Mouse (Mus musculus) heart, embryonic 16.5 days (tissue): Measurements from ENCODE around the gene Ccs. TPM values are rescaled to one million over a fixed set of nuclear protein-coding genes. Genes with fewer than 3 reads are reported as not detected.

ENCODE experiments used
- ATAC-seq: fragments of 200-750 bp; cut with Nextera tagmentation; replicated peaks from 2 replicates; pipeline ENCODE4 v1.8.0; 2017; ENCODE audit warnings: moderate number of reproducible peaks; ENCODE audit not compliant: insufficient read depth, low FRiP score; ENCODE audit errors: extremely low read depth
- H3K27ac ChIP-seq: fragments of 300-500 bp; sonication (generic); 2 replicates; pipeline ENCODE4 v1.5.1; 2014; ENCODE audit warnings: mild to moderate bottlenecking, low read length, control low read depth, moderate library complexity
- H3K27me3 ChIP-seq: fragments of 300-500 bp; sonication (generic); 2 replicates; pipeline ENCODE4 v1.6.1; 2014; ENCODE audit warnings: low read length, mixed read lengths; ENCODE audit not compliant: control insufficient read depth, insufficient read depth
- H3K36me3 ChIP-seq: fragments of 300-500 bp; sonication (generic); 2 replicates; pipeline ENCODE4 v1.6.1; 2014; ENCODE audit not compliant: control insufficient read depth, insufficient read depth
- H3K4me1 ChIP-seq: fragments of 300-500 bp; sonication (generic); 2 replicates; pipeline ENCODE4 v1.6.1; 2014; ENCODE audit warnings: low read length, mixed read lengths; ENCODE audit not compliant: control insufficient read depth, insufficient read depth
- H3K4me2 ChIP-seq: fragments of 300-500 bp; sonication (generic); 2 replicates; pipeline ENCODE4 v1.6.1; 2014; ENCODE audit warnings: low read depth, mild to moderate bottlenecking, control low read depth, low read length
- H3K4me3 ChIP-seq: fragments of 300-500 bp; sonication (generic); 2 replicates; pipeline ENCODE4 v1.5.1; 2014; ENCODE audit warnings: mild to moderate bottlenecking, control low read depth, low read length
- H3K9ac ChIP-seq: fragments of 300-500 bp; sonication (generic); 2 replicates; pipeline ENCODE4 v1.6.1; 2014; ENCODE audit warnings: low read length, control low read depth
- H3K9me3 ChIP-seq: fragments of 300-500 bp; sonication (generic); replicated peaks from 2 replicates; pipeline ENCODE4 v1.6.1; 2016; ENCODE audit warnings: low read length; ENCODE audit not compliant: control insufficient read depth
- WGBS: fragments of 180-500 bp; shearing (Covaris S2); extraction: QIAGEN DNeasy Blood & Tissue Kit; methylation state at CpG from one replicate; pipeline ENCODE4 v1.1.7; 2014; 5-methylcytosine and 5-hydroxymethylcytosine counted together
- polyA plus RNA-seq: library from polyadenylated mRNA; unstranded; fragments of >200 nt; fragmentation: Nextera tagmentation; extraction: Ambion mirVana; gene quantifications from 2 replicates; pipeline ENCODE4 v1.2.1, GENCODE M21; 2015

Ccs gene
- polyA plus RNA-seq, 1 experiment from 2014 or later: 40.5 TPM

DNA sequence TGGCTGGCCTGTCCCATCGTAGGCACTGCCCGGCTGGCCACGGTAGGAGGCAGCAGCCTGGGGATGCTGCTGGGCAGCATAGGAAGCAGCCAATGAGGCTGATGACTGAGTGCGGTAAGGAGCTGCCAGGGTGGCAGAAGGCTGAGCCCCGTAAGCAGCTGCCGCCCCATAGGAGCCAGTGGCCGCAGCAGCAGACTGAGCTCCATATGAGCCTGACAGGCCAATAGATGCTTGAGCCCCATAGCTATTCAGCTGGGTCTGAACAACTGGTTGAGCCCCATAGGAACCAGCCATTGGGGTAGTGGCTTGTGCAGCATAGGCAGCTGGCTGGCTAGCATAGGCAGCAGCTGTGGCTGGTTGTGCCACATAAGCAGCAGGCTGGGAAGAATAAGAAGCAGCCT is 36.4 kb downstream of the Ccs start:
- ATAC-seq: no peak
- no peaks in the 10 kb centered on the region for H3K9me3 ChIP-seq
- H3K4me1 ChIP-seq: peaks cover 6% of the 10 kb centered on the region; the same call in 1 of the 2 replicates
- peaks cover 38% of the 10 kb centered on the region for H3K36me3 ChIP-seq
- H3K27me3 ChIP-seq: no peaks in the 10 kb centered on the region
- no peak overlapping the region for H3K4me3 ChIP-seq
- no peak overlapping the region for H3K9ac ChIP-seq
- WGBS: 95% methylated on average over 7 of the region's 7 CpGs
- no peak overlapping the region for H3K27ac ChIP-seq
- no peak overlapping the region for H3K4me2 ChIP-seq

DNA sequence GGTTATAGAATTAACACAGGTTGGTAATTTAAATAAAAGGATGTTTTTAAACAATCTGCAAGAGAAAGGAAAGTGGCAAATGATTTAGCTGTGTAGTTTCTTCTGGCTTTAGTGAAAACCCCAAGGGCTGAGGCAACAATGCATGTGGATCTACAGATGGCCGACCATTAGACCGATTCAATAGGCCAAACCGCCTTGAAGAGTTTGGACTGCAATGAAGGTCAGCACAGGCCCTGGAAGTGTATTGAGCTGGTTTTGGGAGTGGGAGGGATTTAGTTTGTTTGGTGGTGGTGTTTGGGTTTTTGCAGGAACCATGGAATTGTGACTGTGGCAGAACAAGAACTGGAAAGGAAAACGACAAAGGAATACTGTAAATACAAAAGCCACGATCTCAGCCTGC is 40.0 kb downstream of the Ccs start:
- ATAC-seq: no peak
- H3K36me3 ChIP-seq: peaks cover 38% of the 10 kb centered on the region
- no peak overlapping the region for H3K9ac ChIP-seq
- no peaks in the 10 kb centered on the region for H3K27me3 ChIP-seq
- 93% methylated on average over 5 of the region's 5 CpGs for WGBS
- H3K4me2 ChIP-seq: no peak overlapping the region
- no peak overlapping the region for H3K4me3 ChIP-seq
- H3K4me1 ChIP-seq: peaks cover 11% of the 10 kb centered on the region
- H3K27ac ChIP-seq: no peak overlapping the region
- no peaks in the 10 kb centered on the region for H3K9me3 ChIP-seq

GRCm38 (mm10) chr19:4797846-4798245 is 41.3 kb downstream of the Ccs start:
- Histone ChIP-seq H3K9ac (no peak overlapping the region), H3K4me3 (no peak overlapping the region), H3K27me3 (no peaks in the 10 kb centered on the region), H3K9me3 (no peaks in the 10 kb centered on the region), H3K4me2 (no peak overlapping the region), H3K27ac (no peak overlapping the region), H3K4me1 (peaks cover 8% of the 10 kb centered on the region), H3K36me3 (peaks cover 30% of the 10 kb centered on the region)
- WGBS: 95% methylated on average over 2 of the region's 2 CpGs
- no peak for ATAC-seq

DNA sequence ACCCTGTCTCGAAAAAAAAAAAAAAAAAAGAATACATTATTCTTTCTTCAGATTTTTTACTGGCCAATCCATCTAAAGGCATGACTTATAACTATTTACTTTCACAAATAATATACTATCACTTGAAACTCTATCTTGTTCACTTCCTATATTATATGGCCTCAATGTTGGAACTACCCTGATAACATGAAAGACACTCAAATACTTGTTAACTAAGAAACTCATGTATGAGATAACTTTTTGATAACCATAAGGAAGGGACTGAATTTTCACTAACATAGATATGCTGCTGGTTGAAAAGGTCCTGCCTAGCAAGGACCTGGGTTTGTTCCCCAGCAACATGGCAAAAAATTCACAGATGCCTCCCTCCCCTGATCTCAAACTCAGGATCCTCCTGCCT is 43.2 kb downstream of the Ccs start:
- WGBS: 67% methylated on average over 1 of the region's 1 CpGs
- no peak overlapping the region for H3K4me3 ChIP-seq
- H3K27me3 ChIP-seq: no peaks in the 10 kb centered on the region
- H3K27ac ChIP-seq: no peak overlapping the region
- peaks cover 25% of the 10 kb centered on the region for H3K36me3 ChIP-seq
- no peak for ATAC-seq
- H3K4me1 ChIP-seq: peaks cover 23% of the 10 kb centered on the region
- H3K9me3 ChIP-seq: no peaks in the 10 kb centered on the region
- H3K4me2 ChIP-seq: no peak overlapping the region
- H3K9ac ChIP-seq: no peak overlapping the region

DNA sequence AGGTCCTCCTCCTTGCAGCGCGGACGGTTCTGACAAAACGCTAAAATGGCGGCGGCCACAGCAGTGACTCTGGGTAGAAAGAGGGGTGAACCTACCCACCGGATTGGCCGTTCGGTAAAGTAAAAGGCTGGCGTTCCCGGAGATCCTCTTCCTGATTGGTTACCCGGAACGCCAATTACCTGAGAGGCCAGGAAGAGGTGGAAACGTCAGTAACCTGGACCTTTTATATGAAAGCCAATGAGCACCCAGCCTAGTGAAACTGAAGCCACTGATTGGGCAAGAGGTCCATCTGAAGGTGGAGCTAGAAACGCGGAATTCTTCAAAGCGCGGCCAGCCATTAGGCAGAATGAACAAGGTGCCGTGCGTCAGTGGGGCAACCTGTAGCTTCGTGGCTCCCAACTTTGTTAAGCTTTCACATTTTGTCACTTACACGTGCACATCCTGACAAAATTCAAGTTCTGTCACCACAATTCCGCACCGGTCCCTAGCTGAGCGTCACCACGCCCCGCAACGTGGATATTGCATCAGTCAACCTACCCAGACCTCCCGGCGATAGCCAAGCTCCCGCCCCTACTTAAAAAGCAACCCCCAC is 45.2 kb downstream of the Ccs start, which contains the start of gene Rbm4:
Gene Rbm4, minus strand, starts transcription at position 71 of the 592 bp plus-strand sequence.
- Histone ChIP-seq H3K4me3 (peak within 1 kb of the TSS; percentile 90), H3K9me3 (no peaks in the 10 kb centered on the region), H3K4me2 (peak within 1 kb of the TSS; percentile 91), H3K27ac (peak within 1 kb of the TSS; percentile 89), H3K9ac (peak within 1 kb of the TSS; percentile 84), H3K4me1 (peaks cover 34% of the 10 kb centered on the region), H3K36me3 (peaks cover 28% of the 10 kb centered on the region), H3K27me3 (no peaks in the 10 kb centered on the region)
- WGBS: under 1% methylated on average over 31 of the region's 31 CpGs
- ATAC-seq: peak; percentile 97

- Histone ChIP-seq H3K4me2 (peak overlapping the region; percentile 74), H3K4me1 (peaks cover 34% of the 10 kb centered on the region), H3K27me3 (no peaks in the 10 kb centered on the region), H3K9ac (peak overlapping the region; percentile 84), H3K27ac (peak overlapping the region; percentile 89), H3K9me3 (no peaks in the 10 kb centered on the region), H3K36me3 (peaks cover 28% of the 10 kb centered on the region), H3K4me3 (peak overlapping the region; percentile 90)
- WGBS: under 1% methylated on average over 16 of the region's 16 CpGs
- ATAC-seq: no peak; the same call in 1 of the 2 replicates
These were observed 45.8 kb downstream of the Ccs start for GRCm38 (mm10) chr19:4793281-4793830.

GRCm38 (mm10) chr19:4786313-4786712 is 52.8 kb downstream of the Ccs start:
- ATAC-seq: no peak
- no peak overlapping the region for H3K4me2 ChIP-seq
- 93% methylated on average over 2 of the region's 2 CpGs for WGBS
- H3K9me3 ChIP-seq: no peaks in the 10 kb centered on the region
- H3K27ac ChIP-seq: no peak overlapping the region
- H3K9ac ChIP-seq: no peak overlapping the region
- H3K27me3 ChIP-seq: no peaks in the 10 kb centered on the region
- no peak overlapping the region for H3K4me3 ChIP-seq
- H3K4me1 ChIP-seq: peaks cover 24% of the 10 kb centered on the region
- peaks cover 48% of the 10 kb centered on the region for H3K36me3 ChIP-seq

DNA sequence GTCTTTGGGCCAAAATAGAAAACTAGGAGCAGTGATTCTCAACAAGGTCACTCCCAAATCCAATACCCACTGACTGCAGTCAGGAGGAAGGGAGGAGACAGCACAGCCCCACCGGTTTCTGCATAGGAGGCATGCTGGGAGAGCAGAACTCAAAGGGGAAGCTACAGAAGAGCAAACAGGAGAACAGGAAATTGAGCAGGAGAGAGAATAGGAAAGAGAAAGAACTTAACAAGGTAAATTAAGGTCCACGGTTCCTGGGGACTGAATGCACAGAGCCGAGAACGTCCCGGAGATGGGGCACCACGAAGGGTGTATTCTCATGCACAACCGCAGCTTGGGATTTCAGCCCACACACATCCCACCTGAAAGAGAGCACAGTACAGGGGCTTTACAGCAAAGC is 53.9 kb downstream of the Ccs start:
- peaks cover 15% of the 10 kb centered on the region for H3K4me1 ChIP-seq
- ATAC-seq: no peak
- peak overlapping the region; percentile 11; the same call in 1 of the 2 replicates for H3K27ac ChIP-seq
- no peaks in the 10 kb centered on the region for H3K27me3 ChIP-seq
- H3K4me2 ChIP-seq: no peak overlapping the region
- peaks cover 38% of the 10 kb centered on the region for H3K36me3 ChIP-seq
- no peak overlapping the region for H3K4me3 ChIP-seq
- no peak overlapping the region for H3K9ac ChIP-seq
- 85% methylated on average over 7 of the region's 7 CpGs for WGBS
- no peaks in the 10 kb centered on the region for H3K9me3 ChIP-seq

- Histone ChIP-seq H3K9ac (no peak overlapping the region), H3K4me3 (no peak overlapping the region), H3K9me3 (no peaks in the 10 kb centered on the region), H3K27me3 (no peaks in the 10 kb centered on the region), H3K4me2 (no peak overlapping the region), H3K27ac (no peak overlapping the region), H3K36me3 (peaks cover 30% of the 10 kb centered on the region), H3K4me1 (peaks cover 13% of the 10 kb centered on the region)
- no peak for ATAC-seq
- WGBS: 75% methylated on average over 2 of the region's 2 CpGs
These were observed 56.2 kb downstream of the Ccs start for GRCm38 (mm10) chr19:4782891-4783290.
